ENCODE assay signal across 9 mouse cellular contexts in the genomic region with DNA sequence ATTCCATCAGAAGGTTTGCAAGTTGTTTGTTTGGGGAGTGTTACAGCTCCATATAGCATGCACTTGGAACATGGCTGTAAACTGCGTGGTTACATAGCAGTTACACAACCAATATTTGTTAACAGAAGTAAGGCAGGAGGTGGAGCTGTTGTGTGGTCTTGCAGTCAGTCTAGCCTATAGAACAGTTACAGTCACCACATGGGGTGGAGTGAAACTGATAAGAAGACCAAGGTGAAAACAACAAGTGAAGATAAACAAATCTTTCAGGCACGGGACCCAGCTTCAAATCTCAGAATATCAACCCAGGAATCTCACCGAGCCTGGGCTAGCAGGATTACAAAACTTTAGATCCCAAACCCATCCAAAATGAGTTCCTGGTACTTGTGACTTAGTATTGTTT. TPM values are rescaled to one million over a fixed set of nuclear protein-coding genes. Genes with fewer than 3 reads are reported as not detected.
DNase-seq lines count a peak whose midpoint lies in the region; ATAC-seq and TF ChIP-seq lines count a peak whose summit lies in the region.
"Had no signal": no experiment of that assay in that cellular context is flagged by ENCODE, and none has a peak within 500 bp of the region (broad histone marks: within the 10 kb centered on the region; RNA-seq: fewer than 3 reads in every experiment).

No protein-coding gene starts in this region.

- no peak for DNase-seq in heart, postnatal 14 days
- no peak for DNase-seq in intestine, embryonic 14.5 days (ENCODE audit: low spot score)
- DNase-seq in adrenal gland, adult (ENCODE audit: inconsistent age in 2 of 2, low spot score in 1 of 2): no peak
- DNase-seq in thymus, adult 18-20 months: no peak

- TF ChIP-seq CTCF in bone marrow macrophage, adult 2 months (IDR thresholded peaks at IDR 0.05; ENCODE audit: low read depth, low read length): no peak

- peak overlapping the region; percentile 90 for H3K27ac ChIP-seq in heart, embryonic 16.5 days (ENCODE audit: low read length)
- no peak overlapping the region for H3K27ac ChIP-seq in bone marrow macrophage, adult 2 months (ENCODE audit: insufficient read depth, low read depth, low read length)
- no peak overlapping the region for H3K27ac ChIP-seq in intestine, embryonic 14.5 days (ENCODE audit: low read depth)
- no peak overlapping the region for H3K27ac ChIP-seq in midbrain, embryonic 15.5 days

- no peaks in the 10 kb centered on the region for H3K9me3 ChIP-seq in heart, embryonic 16.5 days (replicated peaks; ENCODE audit: control insufficient read depth, low read length)
- H3K9me3 ChIP-seq in intestine, embryonic 14.5 days (ENCODE audit: control insufficient read depth, low read length): no peaks in the 10 kb centered on the region
- H3K9me3 ChIP-seq in midbrain, embryonic 15.5 days: no peaks in the 10 kb centered on the region

- H3K4me3 ChIP-seq in heart, embryonic 16.5 days (ENCODE audit: low read length): peak overlapping the region; percentile 69
- H3K4me3 ChIP-seq in bone marrow macrophage, adult 2 months (ENCODE audit: insufficient read depth, low read length): peak overlapping the region; percentile 78; the same call in 1 of the 2 replicates
- H3K4me3 ChIP-seq in intestine, embryonic 14.5 days (ENCODE audit: low read depth, low read length): peak overlapping the region; percentile 95
- peak overlapping the region; percentile 97 for H3K4me3 ChIP-seq in midbrain, embryonic 15.5 days

- TF ChIP-seq POLR2A in bone marrow macrophage, adult 2 months (IDR thresholded peaks at IDR 0.05; ENCODE audit: borderline replicate concordance, low read depth, low read length): no peak

- H3K27me3 ChIP-seq in heart, embryonic 16.5 days (ENCODE audit: control insufficient read depth, insufficient read depth, low read length): no peaks in the 10 kb centered on the region
- no peaks in the 10 kb centered on the region for H3K27me3 ChIP-seq in intestine, embryonic 14.5 days (replicated peaks; ENCODE audit: control insufficient read depth, insufficient read depth, low read length)
- no peaks in the 10 kb centered on the region for H3K27me3 ChIP-seq in midbrain, embryonic 15.5 days (replicated peaks)
- H3K27me3 ChIP-seq: Patski had no signal

- peak overlapping the region; percentile 82 for H3K9ac ChIP-seq in heart, embryonic 16.5 days (ENCODE audit: low read length)
- no peak overlapping the region for H3K9ac ChIP-seq in intestine, embryonic 14.5 days (ENCODE audit: low read length)
- peak overlapping the region; percentile 96; the same call in 1 of the 2 replicates for H3K9ac ChIP-seq in midbrain, embryonic 15.5 days

- H3K36me3 ChIP-seq in heart, embryonic 16.5 days (ENCODE audit: control insufficient read depth, insufficient read depth): peaks cover 25% of the 10 kb centered on the region
- H3K36me3 ChIP-seq in intestine, embryonic 14.5 days (ENCODE audit: control insufficient read depth, insufficient read depth, low read length): peaks cover 35% of the 10 kb centered on the region
- H3K36me3 ChIP-seq in midbrain, embryonic 15.5 days (replicated peaks): peaks cover 24% of the 10 kb centered on the region; the same call in 1 of the 2 replicates

- peaks cover 37% of the 10 kb centered on the region for H3K4me1 ChIP-seq in heart, embryonic 16.5 days (ENCODE audit: control insufficient read depth, insufficient read depth, low read length)
- peaks cover 13% of the 10 kb centered on the region for H3K4me1 ChIP-seq in bone marrow macrophage, adult 2 months (ENCODE audit: control insufficient read depth, insufficient read depth, low read length)
- peaks cover 13% of the 10 kb centered on the region for H3K4me1 ChIP-seq in intestine, embryonic 14.5 days (replicated peaks; ENCODE audit: control insufficient read depth, insufficient read depth, low read length)
- peaks cover 32% of the 10 kb centered on the region for H3K4me1 ChIP-seq in midbrain, embryonic 15.5 days

- ATAC-seq in heart, embryonic 16.5 days (replicated peaks; ENCODE audit: extremely low read depth, insufficient read depth, low FRiP score): no peak
- no peak for ATAC-seq in intestine, embryonic 14.5 days (replicated peaks; ENCODE audit: low FRiP score, low TSS enrichment, low read depth)
- no peak for ATAC-seq in midbrain, embryonic 15.5 days (replicated peaks)
- ATAC-seq in erythroid progenitor cell, adult 5-6 weeks (replicated peaks; ENCODE audit: low FRiP score, poor library complexity, severe bottlenecking): no peak
- ATAC-seq: Patski had no signal

- 47% methylated on average over 3 of the region's 3 CpGs for WGBS in heart, embryonic 16.5 days
- 70% methylated on average over 3 of the region's 3 CpGs for WGBS in intestine, embryonic 14.5 days
- WGBS in midbrain, embryonic 15.5 days: 80% methylated on average over 3 of the region's 3 CpGs

- intact Hi-C loops in heart, postnatal 14 days (cut with DNase I): no loop called here

- peak overlapping the region; percentile 83 for H3K4me2 ChIP-seq in heart, embryonic 16.5 days (ENCODE audit: low read depth, low read length)
- H3K4me2 ChIP-seq in intestine, embryonic 14.5 days (ENCODE audit: low read length): peak overlapping the region; percentile 76
- H3K4me2 ChIP-seq in midbrain, embryonic 15.5 days: peak overlapping the region; percentile 78

RNA-seq across cellular contexts. Expression of a gene that starts 1.6 kb away (rescaled TPM):
- 6.2 and 7.9 TPM in 2 replicates for polyA plus RNA-seq in heart, embryonic 16.5 days (2015; fragmentation: Nextera tagmentation; extraction: Ambion mirVana)
- 10 to 100 TPM; 70.6 to 73.4 TPM for total RNA-seq in heart, postnatal 14 days (2021)
- polyA plus RNA-seq in bone marrow macrophage, adult 2 months (2012; ENCODE audit: insufficient read depth, insufficient read length, missing spikeins): 57.1 and 63.2 TPM in 2 replicates
- 4.6 and 5.4 TPM in 2 replicates for polyA plus RNA-seq in intestine, embryonic 14.5 days (2014; fragmentation: Nextera tagmentation; extraction: Ambion mirVana)
- polyA plus RNA-seq in midbrain, embryonic 15.5 days (2015; fragmentation: Nextera tagmentation; extraction: Ambion mirVana): 7.6 and 9.3 TPM in 2 replicates
- 29.6 and 34.0 TPM in 2 replicates for total RNA-seq in erythroid progenitor cell, adult 5-6 weeks (2015; ENCODE audit: low replicate concordance)
- 56.9 and 67.4 TPM in 2 replicates for total RNA-seq in erythroid progenitor cell, adult 5-6 weeks (2017; ENCODE audit: low replicate concordance)

RNA-seq across cellular contexts. Expression of a gene that starts 36.9 kb away (rescaled TPM):
- 43.5 and 45.3 TPM in 2 replicates for polyA plus RNA-seq in heart, embryonic 16.5 days (2015; fragmentation: Nextera tagmentation; extraction: Ambion mirVana)
- total RNA-seq in heart, postnatal 14 days (2021): 10 to 100 TPM; 21.6 to 22.2 TPM
- 23.9 and 26.0 TPM in 2 replicates for polyA plus RNA-seq in bone marrow macrophage, adult 2 months (2012; ENCODE audit: insufficient read depth, insufficient read length, missing spikeins)
- 47.5 and 52.0 TPM in 2 replicates for polyA plus RNA-seq in intestine, embryonic 14.5 days (2014; fragmentation: Nextera tagmentation; extraction: Ambion mirVana)
- 80.6 and 81.1 TPM in 2 replicates for polyA plus RNA-seq in midbrain, embryonic 15.5 days (2015; fragmentation: Nextera tagmentation; extraction: Ambion mirVana)
- 1.8 TPM in 1 of 2 replicates, not detected in the other for total RNA-seq in erythroid progenitor cell, adult 5-6 weeks (2015; ENCODE audit: low replicate concordance)
- 0.30 and 1.7 TPM in 2 replicates for total RNA-seq in erythroid progenitor cell, adult 5-6 weeks (2017; ENCODE audit: low replicate concordance)

RNA-seq across cellular contexts. Expression of a gene that starts 50.1 kb away (rescaled TPM):
- polyA plus RNA-seq in heart, embryonic 16.5 days (2015; fragmentation: Nextera tagmentation; extraction: Ambion mirVana): 29.4 and 30.3 TPM in 2 replicates
- total RNA-seq in heart, postnatal 14 days (2021): 10 to 100 TPM; 30.3 to 33.2 TPM
- polyA plus RNA-seq in bone marrow macrophage, adult 2 months (2012; ENCODE audit: insufficient read depth, insufficient read length, missing spikeins): 27.1 and 32.7 TPM in 2 replicates
- 33.1 and 35.1 TPM in 2 replicates for polyA plus RNA-seq in intestine, embryonic 14.5 days (2014; fragmentation: Nextera tagmentation; extraction: Ambion mirVana)
- polyA plus RNA-seq in midbrain, embryonic 15.5 days (2015; fragmentation: Nextera tagmentation; extraction: Ambion mirVana): 53.7 and 57.4 TPM in 2 replicates
- 43.6 and 63.1 TPM in 2 replicates for total RNA-seq in erythroid progenitor cell, adult 5-6 weeks (2015; ENCODE audit: low replicate concordance)
- 64.1 and 94.1 TPM in 2 replicates for total RNA-seq in erythroid progenitor cell, adult 5-6 weeks (2017; ENCODE audit: low replicate concordance)

RNA-seq across cellular contexts. Expression of a gene that starts 53.0 kb away (rescaled TPM):
- 22.3 and 23.2 TPM in 2 replicates for polyA plus RNA-seq in heart, embryonic 16.5 days (2015; fragmentation: Nextera tagmentation; extraction: Ambion mirVana)
- 10 to 100 TPM; 28.1 to 30.9 TPM for total RNA-seq in heart, postnatal 14 days (2021)
- 20.2 and 21.0 TPM in 2 replicates for polyA plus RNA-seq in bone marrow macrophage, adult 2 months (2012; ENCODE audit: insufficient read depth, insufficient read length, missing spikeins)
- polyA plus RNA-seq in intestine, embryonic 14.5 days (2014; fragmentation: Nextera tagmentation; extraction: Ambion mirVana): 13.8 and 16.1 TPM in 2 replicates
- 22.8 and 24.0 TPM in 2 replicates for polyA plus RNA-seq in midbrain, embryonic 15.5 days (2015; fragmentation: Nextera tagmentation; extraction: Ambion mirVana)
- total RNA-seq in erythroid progenitor cell, adult 5-6 weeks (2015; ENCODE audit: low replicate concordance): 17.7 and 18.4 TPM in 2 replicates
- 17.3 and 27.6 TPM in 2 replicates for total RNA-seq in erythroid progenitor cell, adult 5-6 weeks (2017; ENCODE audit: low replicate concordance)
